Mouse (Mus musculus): Measurements from ENCODE around the gene Tm9sf4. TPM values are rescaled to one million over a fixed set of nuclear protein-coding genes. Genes with fewer than 3 reads are reported as not detected.
A peak's percentile ranks its signal among the peaks of the same experiment; 100 is the strongest.

Gene Tm9sf4
- polyA plus RNA-seq, 2 experiments: 73.4 to 100 TPM

DNA sequence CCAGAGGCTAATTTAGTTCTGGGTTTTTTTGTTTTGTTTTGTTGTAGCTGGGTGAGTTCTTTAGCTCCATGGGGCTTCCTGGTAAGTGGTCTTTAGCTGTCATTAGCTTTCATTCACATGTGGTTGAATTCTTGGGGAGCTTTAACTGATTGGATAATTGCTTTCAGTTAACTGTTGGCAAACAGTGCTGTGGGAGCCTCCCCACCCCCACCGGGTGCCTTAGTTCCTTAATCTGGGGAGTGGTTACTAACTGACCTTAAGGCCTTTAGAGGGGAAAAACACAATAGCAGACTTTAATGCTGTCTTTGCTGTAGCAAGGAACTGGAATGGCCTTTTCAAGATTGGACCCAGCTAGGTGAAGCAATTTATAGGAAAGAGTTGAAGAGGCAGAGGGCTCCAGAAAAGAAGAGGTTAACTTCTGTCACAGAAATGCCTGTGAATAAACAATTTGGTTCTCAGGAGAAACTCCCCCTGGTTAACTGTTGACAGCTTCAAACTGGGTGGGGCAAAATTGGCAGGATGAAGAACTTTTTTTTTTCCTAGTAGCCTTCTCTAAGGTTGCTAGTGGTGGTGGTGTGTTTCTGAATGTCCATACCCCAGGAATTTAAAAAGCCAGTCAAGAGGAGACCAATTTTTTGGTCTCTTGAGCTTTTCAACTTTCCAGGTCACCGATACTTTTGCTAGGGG is 7.2 kb downstream of the Tm9sf4 start:
- Histone ChIP-seq H3K4me3 (replicated peaks; ENCODE audit: low read length) (no peak overlapping the region), H3K9me3 (ENCODE audit: control insufficient read depth, low read length) (no peaks in the 10 kb centered on the region), H3K27me3 (ENCODE audit: control insufficient read depth, insufficient read depth, low read length) (no peaks in the 10 kb centered on the region), H3K4me2 (replicated peaks; ENCODE audit: low read depth, low read length, severe bottlenecking) (no peak overlapping the region), H3K4me1 (ENCODE audit: control insufficient read depth, insufficient read depth, low read length) (no peaks in the 10 kb centered on the region), H3K27ac (replicated peaks; ENCODE audit: low read depth, low read length) (0 out of 2 replicates have a peak overlapping the region, but pooled peaks have one; percentile 19), H3K9ac (ENCODE audit: low read depth, low read length, severe bottlenecking) (no peak overlapping the region), H3K36me3 (ENCODE audit: control insufficient read depth, insufficient read depth, low read length) (peaks cover 3% of the 10 kb centered on the region; the same call in 1 of the 2 replicates)
- 42% methylated on average over 2 of the region's 2 CpGs for WGBS
- ATAC-seq (ENCODE audit: low FRiP score, low read depth) (no peak), DNase-seq (ENCODE audit: low spot score) (no peak)
- no peak for TF ChIP-seq POLR2A (IDR thresholded peaks at IDR 0.05; ENCODE audit: borderline replicate concordance, extremely low read depth, insufficient read depth, insufficient read length)

GRCm38 (mm10) chr2:153170490-153171224 is 9.6 kb downstream of the Tm9sf4 start:
- H3K36me3 ChIP-seq (ENCODE audit: control insufficient read depth, insufficient read depth, low read length): 0 out of 2 replicates have a peak, but pooled peaks cover 3% of the 10 kb centered on the region
- H3K9me3 ChIP-seq (ENCODE audit: control insufficient read depth, low read length): no peaks in the 10 kb centered on the region
- no peak for DNase-seq (ENCODE audit: low spot score)
- ATAC-seq (ENCODE audit: low FRiP score, low read depth): no peak
- H3K9ac ChIP-seq (ENCODE audit: low read depth, low read length, severe bottlenecking): no peak overlapping the region
- H3K27ac ChIP-seq (replicated peaks; ENCODE audit: low read depth, low read length): no peak overlapping the region
- H3K4me3 ChIP-seq (replicated peaks; ENCODE audit: low read length): no peak overlapping the region
- TF ChIP-seq POLR2A (IDR thresholded peaks at IDR 0.05; ENCODE audit: borderline replicate concordance, extremely low read depth, insufficient read depth, insufficient read length): no peak
- H3K27me3 ChIP-seq (ENCODE audit: control insufficient read depth, insufficient read depth, low read length): no peaks in the 10 kb centered on the region
- H3K4me1 ChIP-seq (ENCODE audit: control insufficient read depth, insufficient read depth, low read length): no peaks in the 10 kb centered on the region
- WGBS: 86% methylated on average over 9 of the region's 9 CpGs
- H3K4me2 ChIP-seq (replicated peaks; ENCODE audit: low read depth, low read length, severe bottlenecking): no peak overlapping the region

GRCm38 (mm10) chr2:153171966-153172365 is 10.9 kb downstream of the Tm9sf4 start:
- 0 out of 2 replicates have a peak, but pooled peaks cover 3% of the 10 kb centered on the region for H3K36me3 ChIP-seq (ENCODE audit: control insufficient read depth, insufficient read depth, low read length)
- no peak for ATAC-seq (ENCODE audit: low FRiP score, low read depth)
- DNase-seq (ENCODE audit: low spot score): no peak
- no peak for TF ChIP-seq POLR2A (IDR thresholded peaks at IDR 0.05; ENCODE audit: borderline replicate concordance, extremely low read depth, insufficient read depth, insufficient read length)
- no peak overlapping the region for H3K27ac ChIP-seq (replicated peaks; ENCODE audit: low read depth, low read length)
- H3K9ac ChIP-seq (ENCODE audit: low read depth, low read length, severe bottlenecking): no peak overlapping the region
- WGBS: 88% methylated on average over 5 of the region's 5 CpGs
- no peaks in the 10 kb centered on the region for H3K27me3 ChIP-seq (ENCODE audit: control insufficient read depth, insufficient read depth, low read length)
- no peak overlapping the region for H3K4me2 ChIP-seq (replicated peaks; ENCODE audit: low read depth, low read length, severe bottlenecking)
- H3K4me3 ChIP-seq (replicated peaks; ENCODE audit: low read length): no peak overlapping the region
- H3K4me1 ChIP-seq (ENCODE audit: control insufficient read depth, insufficient read depth, low read length): no peaks in the 10 kb centered on the region
- H3K9me3 ChIP-seq (ENCODE audit: control insufficient read depth, low read length): no peaks in the 10 kb centered on the region

DNA sequence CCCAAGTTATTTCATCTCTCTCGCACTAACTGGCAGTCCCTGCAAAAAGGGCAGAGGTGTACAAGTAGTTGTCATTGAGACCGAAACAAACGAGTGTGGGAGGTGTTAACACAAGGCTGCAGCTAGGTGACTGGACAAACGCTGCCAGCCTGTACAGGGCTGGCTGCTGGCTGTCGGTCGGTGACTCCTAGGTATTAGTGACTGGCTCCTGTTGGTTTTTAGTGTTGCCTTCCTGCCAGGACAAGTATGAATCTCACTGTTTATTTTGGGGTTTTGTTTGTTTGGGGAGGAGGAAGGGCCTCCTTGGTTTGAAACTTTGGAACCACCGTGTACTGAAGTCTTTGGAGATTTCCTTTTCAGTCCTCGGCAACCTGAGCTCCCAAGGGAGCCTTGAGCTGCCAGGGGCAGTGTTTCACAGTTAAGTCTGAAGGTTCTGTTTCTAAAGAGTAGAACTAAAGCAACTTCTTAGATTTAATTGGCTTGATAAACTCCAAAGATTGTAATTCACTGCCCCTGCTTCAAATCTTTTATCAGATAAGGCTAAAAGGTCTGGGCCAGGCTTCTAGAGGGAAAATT is 15.0 kb downstream of the Tm9sf4 start:
- WGBS: 69% methylated on average over 8 of the region's 8 CpGs
- no peaks in the 10 kb centered on the region for H3K4me1 ChIP-seq (ENCODE audit: control insufficient read depth, insufficient read depth, low read length)
- ATAC-seq (ENCODE audit: low FRiP score, low read depth): no peak
- no peak overlapping the region for H3K27ac ChIP-seq (replicated peaks; ENCODE audit: low read depth, low read length)
- H3K9ac ChIP-seq (ENCODE audit: low read depth, low read length, severe bottlenecking): no peak overlapping the region
- H3K9me3 ChIP-seq (ENCODE audit: control insufficient read depth, low read length): no peaks in the 10 kb centered on the region
- H3K36me3 ChIP-seq (ENCODE audit: control insufficient read depth, insufficient read depth, low read length): peaks cover 21% of the 10 kb centered on the region
- no peak for DNase-seq (ENCODE audit: low spot score)
- H3K27me3 ChIP-seq (ENCODE audit: control insufficient read depth, insufficient read depth, low read length): no peaks in the 10 kb centered on the region
- H3K4me2 ChIP-seq (replicated peaks; ENCODE audit: low read depth, low read length, severe bottlenecking): no peak overlapping the region
- no peak overlapping the region for H3K4me3 ChIP-seq (replicated peaks; ENCODE audit: low read length)
- TF ChIP-seq POLR2A (IDR thresholded peaks at IDR 0.05; ENCODE audit: borderline replicate concordance, extremely low read depth, insufficient read depth, insufficient read length): no peak

GRCm38 (mm10) chr2:153177188-153177587 is 16.1 kb downstream of the Tm9sf4 start:
- Histone ChIP-seq H3K9ac (ENCODE audit: low read depth, low read length, severe bottlenecking) (no peak overlapping the region), H3K4me1 (ENCODE audit: control insufficient read depth, insufficient read depth, low read length) (no peaks in the 10 kb centered on the region), H3K9me3 (ENCODE audit: control insufficient read depth, low read length) (no peaks in the 10 kb centered on the region), H3K27me3 (ENCODE audit: control insufficient read depth, insufficient read depth, low read length) (no peaks in the 10 kb centered on the region), H3K4me2 (replicated peaks; ENCODE audit: low read depth, low read length, severe bottlenecking) (no peak overlapping the region), H3K36me3 (ENCODE audit: control insufficient read depth, insufficient read depth, low read length) (peaks cover 32% of the 10 kb centered on the region), H3K4me3 (replicated peaks; ENCODE audit: low read length) (no peak overlapping the region), H3K27ac (replicated peaks; ENCODE audit: low read depth, low read length) (no peak overlapping the region)
- 85% methylated on average over 3 of the region's 3 CpGs for WGBS
- no peak for DNase-seq (ENCODE audit: low spot score)
- no peak for TF ChIP-seq POLR2A (IDR thresholded peaks at IDR 0.05; ENCODE audit: borderline replicate concordance, extremely low read depth, insufficient read depth, insufficient read length)
- no peak for ATAC-seq (ENCODE audit: low FRiP score, low read depth)
